Mouse (Mus musculus): Measurements from ENCODE around the gene Otop2.

DNA sequence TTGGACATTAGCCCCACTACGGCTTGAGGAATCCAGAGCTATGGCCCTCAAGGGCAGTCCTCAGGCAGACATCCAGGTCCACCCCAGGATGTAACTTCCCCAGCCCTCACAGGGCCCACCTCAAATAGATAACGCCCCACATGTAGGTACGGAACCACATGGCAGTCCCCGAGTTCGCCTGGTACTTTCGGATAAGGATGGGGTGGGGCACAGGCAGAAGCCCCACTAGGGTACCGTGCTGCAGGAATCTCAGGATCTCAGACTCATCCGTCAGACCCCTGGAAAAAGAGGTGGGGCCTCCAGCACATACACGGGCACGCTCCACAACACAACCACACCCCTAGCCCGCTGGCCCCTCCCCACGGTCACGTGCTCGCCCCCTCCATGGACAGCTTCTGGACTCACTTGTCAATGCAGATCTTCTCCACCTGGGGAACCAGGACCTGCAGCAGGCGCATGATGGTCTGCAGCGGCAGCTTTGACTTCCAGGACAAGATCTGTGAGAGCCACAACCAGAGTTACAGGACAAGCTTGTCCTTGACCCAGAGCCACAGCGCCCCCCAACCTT is 41.8 kb downstream of the Otop2 start:
- no peak for TF ChIP-seq CTCF (IDR thresholded peaks at IDR 0.05; ENCODE audit: borderline replicate concordance, insufficient read depth, low read depth, low read length)
- TF ChIP-seq POLR2A (IDR thresholded peaks at IDR 0.05; ENCODE audit: borderline replicate concordance, insufficient read depth, low read length): no peak

All from cerebellum, adult 2 months (tissue).